Comparison of ENCODE assay signal across 8 mouse cellular contexts in genomic region chr1:58296278-58296677, GRCm38 (mm10). TPM values are rescaled to one million over a fixed set of nuclear protein-coding genes. Genes with fewer than 3 reads are reported as not detected.
DNase-seq lines count a peak whose midpoint lies in the region; ATAC-seq and TF ChIP-seq lines count a peak whose summit lies in the region.

No protein-coding gene starts in this region.

- no peaks in the 10 kb centered on the region for H3K79me3 ChIP-seq in C2C12 (ENCODE audit: low read depth)

- WGBS in embryonic facial prominence, embryonic 10.5 days: 5% methylated on average over 7 of the region's 7 CpGs
- WGBS in heart, embryonic 16.5 days: 3% methylated on average over 7 of the region's 7 CpGs
- 7% methylated on average over 7 of the region's 7 CpGs for WGBS in lung, adult 2 months
- 4% methylated on average over 7 of the region's 7 CpGs for WGBS in neural tube, embryonic 15.5 days

- no peaks in the 10 kb centered on the region for H3K79me2 ChIP-seq in C2C12 (ENCODE audit: control insufficient read depth, insufficient read depth)

- no peak overlapping the region for H3K9ac ChIP-seq in heart, embryonic 16.5 days (ENCODE audit: low read length)
- H3K9ac ChIP-seq in neural tube, embryonic 15.5 days (replicated peaks): no peak overlapping the region

- no peak for TF ChIP-seq POLR2A in lung, adult 2 months (IDR thresholded peaks at IDR 0.05; ENCODE audit: borderline replicate concordance, extremely low read depth, low read depth, low read length)

- no peaks in the 10 kb centered on the region for H3K36me3 ChIP-seq in C2C12 (ENCODE audit: control insufficient read depth, insufficient read depth)
- no peaks in the 10 kb centered on the region for H3K36me3 ChIP-seq in embryonic facial prominence, embryonic 10.5 days (replicated peaks)
- H3K36me3 ChIP-seq in heart, embryonic 16.5 days (ENCODE audit: control insufficient read depth, insufficient read depth): no peaks in the 10 kb centered on the region
- no peaks in the 10 kb centered on the region for H3K36me3 ChIP-seq in neural tube, embryonic 15.5 days

- TF ChIP-seq CTCF in C2C12 (IDR thresholded peaks at IDR 0.05; ENCODE audit: control insufficient read depth, insufficient read depth, insufficient read length): peak; percentile 84
- peak; percentile 94 for TF ChIP-seq CTCF in lung, adult 2 months (IDR thresholded peaks at IDR 0.05; ENCODE audit: insufficient read depth, low read length)

- no peaks in the 10 kb centered on the region for H3K27me3 ChIP-seq in C2C12 (ENCODE audit: control insufficient read depth, insufficient read depth, insufficient read length)
- no peaks in the 10 kb centered on the region for H3K27me3 ChIP-seq in embryonic facial prominence, embryonic 10.5 days (replicated peaks; ENCODE audit: low read depth, poor library complexity, severe bottlenecking)
- no peaks in the 10 kb centered on the region for H3K27me3 ChIP-seq in heart, embryonic 16.5 days (ENCODE audit: control insufficient read depth, insufficient read depth, low read length)
- no peaks in the 10 kb centered on the region for H3K27me3 ChIP-seq in neural tube, embryonic 15.5 days (replicated peaks)

- no peak overlapping the region for H3K4me3 ChIP-seq in C2C12 (ENCODE audit: insufficient read depth, poor library complexity, severe bottlenecking)
- no peak overlapping the region for H3K4me3 ChIP-seq in embryonic facial prominence, embryonic 10.5 days
- no peak overlapping the region for H3K4me3 ChIP-seq in heart, embryonic 16.5 days (ENCODE audit: low read length)
- H3K4me3 ChIP-seq in lung, adult 2 months (replicated peaks; ENCODE audit: extremely low read depth, low read depth, low read length): no peak overlapping the region
- no peak overlapping the region for H3K4me3 ChIP-seq in neural tube, embryonic 15.5 days (replicated peaks)

- H3K27ac ChIP-seq in embryonic facial prominence, embryonic 10.5 days (replicated peaks): no peak overlapping the region
- H3K27ac ChIP-seq in heart, embryonic 16.5 days (ENCODE audit: low read length): no peak overlapping the region
- no peak overlapping the region for H3K27ac ChIP-seq in neural tube, embryonic 15.5 days (replicated peaks)

- peaks cover 17% of the 10 kb centered on the region for H3K4me1 ChIP-seq in embryonic facial prominence, embryonic 10.5 days
- H3K4me1 ChIP-seq in heart, embryonic 16.5 days (ENCODE audit: control insufficient read depth, insufficient read depth, low read length): no peaks in the 10 kb centered on the region; the same call in 1 of the 2 replicates
- H3K4me1 ChIP-seq in lung, adult 2 months (ENCODE audit: control insufficient read depth, insufficient read depth, low read length): no peaks in the 10 kb centered on the region
- H3K4me1 ChIP-seq in neural tube, embryonic 15.5 days: no peaks in the 10 kb centered on the region

- peak; percentile 66; the same call in 1 of the 2 replicates for ATAC-seq in heart, embryonic 16.5 days (replicated peaks; ENCODE audit: extremely low read depth, insufficient read depth, low FRiP score)
- ATAC-seq in neural tube, embryonic 15.5 days (ENCODE audit: low FRiP score): peak; percentile 86

- H3ac ChIP-seq in C2C12 (ENCODE audit: control insufficient read depth, insufficient read length, low read depth): no peak overlapping the region

- no peaks in the 10 kb centered on the region for H3K9me3 ChIP-seq in embryonic facial prominence, embryonic 10.5 days
- H3K9me3 ChIP-seq in heart, embryonic 16.5 days (replicated peaks; ENCODE audit: control insufficient read depth, low read length): no peaks in the 10 kb centered on the region
- H3K9me3 ChIP-seq in neural tube, embryonic 15.5 days (replicated peaks): no peaks in the 10 kb centered on the region

- peak; percentile 74 for DNase-seq in adrenal gland, adult 2 months
- DNase-seq in embryonic facial prominence, embryonic 10.5 days (ENCODE audit: low spot score): peak; percentile 74
- DNase-seq in kidney, postnatal 10 days: peak; percentile 88
- peak; percentile 50 for DNase-seq in lung, adult 2 months
- DNase-seq in testis, postnatal 10 days (ENCODE audit: low spot score): peak; percentile 83

- no peak overlapping the region for H3K4me2 ChIP-seq in heart, embryonic 16.5 days (ENCODE audit: low read depth, low read length)
- H3K4me2 ChIP-seq in neural tube, embryonic 15.5 days: no peak overlapping the region

TF ChIP-seq in C2C12, 6 proteins besides CTCF, POLR2A, EP300 and RAD21:
- no peak for TF ChIP-seq USF1 (IDR thresholded peaks at IDR 0.05; ENCODE audit: low read depth)
- no peak for TF ChIP-seq MYOG (IDR thresholded peaks at IDR 0.05; ENCODE audit: control insufficient read depth, extremely low read depth, insufficient read length)
- no peak for TF ChIP-seq CEBPB (IDR thresholded peaks at IDR 0.05; ENCODE audit: low read depth)
- TF ChIP-seq MYOD1 (IDR thresholded peaks at IDR 0.05; ENCODE audit: control insufficient read depth, insufficient read length, low read depth): no peak
- no peak for TF ChIP-seq MAX (IDR thresholded peaks at IDR 0.05)
- no peak for TF ChIP-seq FOSL1 (IDR thresholded peaks at IDR 0.05; ENCODE audit: insufficient read depth, low read length, poor library complexity, severe bottlenecking)

RNA-seq across cellular contexts. Expression of gene Aox2, which starts 18.2 kb away (rescaled TPM):
- not detected for polyA plus RNA-seq in C2C12 (2012; fragmentation: generic; extraction: Trizol)
- total RNA-seq in adrenal gland, adult 2 months (2021): under 1 TPM; 0.24 to 0.55 TPM
- 0.02 TPM in 1 of 2 replicates, not detected in the other for polyA plus RNA-seq in adrenal gland, adult 2 months (2012; rRNA removed)
- polyA plus RNA-seq in embryonic facial prominence, embryonic 10.5 days (2016; fragmentation: Nextera tagmentation; extraction: Ambion mirVana): 0.03 and 0.04 TPM in 2 replicates
- 0.05 TPM in 1 of 2 replicates, not detected in the other for polyA plus RNA-seq in heart, embryonic 16.5 days (2015; fragmentation: Nextera tagmentation; extraction: Ambion mirVana)
- polyA plus RNA-seq in lung, adult 2 months (2012; rRNA removed): not detected in 2 replicates
- polyA plus RNA-seq in neural tube, embryonic 15.5 days (2015; fragmentation: Nextera tagmentation; extraction: Ambion mirVana): 0.04 and 0.10 TPM in 2 replicates
